Mouse (Mus musculus) ES-Bruce4 (cell line): ENCODE data around the gene Pitx1.

Experiments
- EP300 ChIP-seq: IDR thresholded peaks from 2 replicates; pipeline ENCODE4 v1.6.1; 2011; ENCODE audit warnings: low read depth, low read length; ENCODE audit not compliant: insufficient read depth
- POLR2A ChIP-seq: IDR thresholded peaks from one replicate; pipeline ENCODE4 v1.8.1; 2011; ENCODE audit warnings: low read length; ENCODE audit not compliant: insufficient read depth

GRCm38 (mm10) chr13:55850726-55851125, 14.7 kb upstream of the Pitx1 start:
- TF ChIP-seq EP300 (no peak), POLR2A (no peak)
